Mouse (Mus musculus): ENCODE results near the gene Pcf11. TPM values are rescaled to one million over a fixed set of nuclear protein-coding genes. Genes with fewer than 3 reads are reported as not detected.

The Pcf11 gene
- 24.5 and 27.3 TPM in 2 replicates for polyA plus RNA-seq (2015; fragmentation: Nextera tagmentation; extraction: Ambion mirVana)

- peak; percentile 97 for ATAC-seq
- Histone ChIP-seq H3K27ac (ENCODE audit: low read length) (peak within 1 kb of the TSS; percentile 99), H3K4me3 (replicated peaks; ENCODE audit: low read length) (peak within 1 kb of the TSS; percentile 100), H3K4me1 (replicated peaks; ENCODE audit: control insufficient read depth, insufficient read depth, low read length) (peaks cover 16% of the 10 kb centered on the region), H3K9me3 (ENCODE audit: control insufficient read depth, low read length) (no peaks in the 10 kb centered on the region), H3K36me3 (ENCODE audit: control insufficient read depth, insufficient read depth) (no peaks in the 10 kb centered on the region), H3K9ac (replicated peaks; ENCODE audit: low read depth, low read length) (peak within 1 kb of the TSS; percentile 99), H3K4me2 (ENCODE audit: low read length) (peak within 1 kb of the TSS; percentile 87), H3K27me3 (replicated peaks; ENCODE audit: control insufficient read depth, insufficient read depth, low read length) (no peaks in the 10 kb centered on the region)
- under 1% methylated on average over 82 of the region's 88 CpGs for WGBS
Measured at GRCm38 (mm10) chr7:92669507-92670471, at the start of gene Pcf11. Pcf11 (minus strand) TSS chr7:92669934.

- WGBS: 85% methylated on average over 1 of the region's 1 CpGs
- no peak overlapping the region for H3K4me3 ChIP-seq (replicated peaks; ENCODE audit: low read length)
- H3K27me3 ChIP-seq (replicated peaks; ENCODE audit: control insufficient read depth, insufficient read depth, low read length): no peaks in the 10 kb centered on the region
- no peak overlapping the region for H3K9ac ChIP-seq (replicated peaks; ENCODE audit: low read depth, low read length)
- no peak for ATAC-seq
- no peaks in the 10 kb centered on the region for H3K9me3 ChIP-seq (ENCODE audit: control insufficient read depth, low read length)
- H3K4me2 ChIP-seq (ENCODE audit: low read length): no peak overlapping the region
- H3K27ac ChIP-seq (ENCODE audit: low read length): no peak overlapping the region
- no peaks in the 10 kb centered on the region for H3K36me3 ChIP-seq (ENCODE audit: control insufficient read depth, insufficient read depth)
- H3K4me1 ChIP-seq (replicated peaks; ENCODE audit: control insufficient read depth, insufficient read depth, low read length): no peaks in the 10 kb centered on the region
Measured at GRCm38 (mm10) chr7:92715055-92715454, 45.3 kb upstream of the Pcf11 start.

GRCm38 (mm10) chr7:92711593-92711992, 41.9 kb upstream of the Pcf11 start:
- WGBS: 91% methylated on average over 3 of the region's 3 CpGs
- H3K9ac ChIP-seq (replicated peaks; ENCODE audit: low read depth, low read length): no peak overlapping the region
- no peaks in the 10 kb centered on the region for H3K27me3 ChIP-seq (replicated peaks; ENCODE audit: control insufficient read depth, insufficient read depth, low read length)
- no peak overlapping the region for H3K4me2 ChIP-seq (ENCODE audit: low read length)
- H3K27ac ChIP-seq (ENCODE audit: low read length): no peak overlapping the region
- no peak for ATAC-seq
- no peaks in the 10 kb centered on the region for H3K4me1 ChIP-seq (replicated peaks; ENCODE audit: control insufficient read depth, insufficient read depth, low read length)
- no peaks in the 10 kb centered on the region for H3K9me3 ChIP-seq (ENCODE audit: control insufficient read depth, low read length)
- H3K4me3 ChIP-seq (replicated peaks; ENCODE audit: low read length): no peak overlapping the region
- H3K36me3 ChIP-seq (ENCODE audit: control insufficient read depth, insufficient read depth): no peaks in the 10 kb centered on the region

- no peaks in the 10 kb centered on the region for H3K9me3 ChIP-seq (ENCODE audit: control insufficient read depth, low read length)
- no peak overlapping the region for H3K4me3 ChIP-seq (replicated peaks; ENCODE audit: low read length)
- H3K27me3 ChIP-seq (replicated peaks; ENCODE audit: control insufficient read depth, insufficient read depth, low read length): no peaks in the 10 kb centered on the region
- H3K9ac ChIP-seq (replicated peaks; ENCODE audit: low read depth, low read length): no peak overlapping the region
- no peaks in the 10 kb centered on the region for H3K36me3 ChIP-seq (ENCODE audit: control insufficient read depth, insufficient read depth)
- H3K27ac ChIP-seq (ENCODE audit: low read length): no peak overlapping the region
- no peaks in the 10 kb centered on the region for H3K4me1 ChIP-seq (replicated peaks; ENCODE audit: control insufficient read depth, insufficient read depth, low read length)
- 66% methylated on average over 2 of the region's 2 CpGs for WGBS
- H3K4me2 ChIP-seq (ENCODE audit: low read length): no peak overlapping the region
- ATAC-seq: no peak
Measured at GRCm38 (mm10) chr7:92709573-92709972, 39.8 kb upstream of the Pcf11 start.

GRCm38 (mm10) chr7:92706711-92707110, 37.0 kb upstream of the Pcf11 start:
- Histone ChIP-seq H3K27me3 (replicated peaks; ENCODE audit: control insufficient read depth, insufficient read depth, low read length) (no peaks in the 10 kb centered on the region), H3K36me3 (ENCODE audit: control insufficient read depth, insufficient read depth) (no peaks in the 10 kb centered on the region), H3K4me2 (ENCODE audit: low read length) (no peak overlapping the region), H3K9me3 (ENCODE audit: control insufficient read depth, low read length) (no peaks in the 10 kb centered on the region), H3K27ac (ENCODE audit: low read length) (no peak overlapping the region), H3K4me3 (replicated peaks; ENCODE audit: low read length) (no peak overlapping the region), H3K9ac (replicated peaks; ENCODE audit: low read depth, low read length) (no peak overlapping the region), H3K4me1 (replicated peaks; ENCODE audit: control insufficient read depth, insufficient read depth, low read length) (no peaks in the 10 kb centered on the region)
- ATAC-seq: no peak
- 67% methylated on average over 12 of the region's 12 CpGs for WGBS

GRCm38 (mm10) chr7:92705534-92705933, 35.8 kb upstream of the Pcf11 start:
- Histone ChIP-seq H3K4me2 (ENCODE audit: low read length) (no peak overlapping the region), H3K4me3 (replicated peaks; ENCODE audit: low read length) (no peak overlapping the region), H3K4me1 (replicated peaks; ENCODE audit: control insufficient read depth, insufficient read depth, low read length) (no peaks in the 10 kb centered on the region), H3K9ac (replicated peaks; ENCODE audit: low read depth, low read length) (no peak overlapping the region), H3K36me3 (ENCODE audit: control insufficient read depth, insufficient read depth) (no peaks in the 10 kb centered on the region), H3K9me3 (ENCODE audit: control insufficient read depth, low read length) (no peaks in the 10 kb centered on the region), H3K27ac (ENCODE audit: low read length) (no peak overlapping the region), H3K27me3 (replicated peaks; ENCODE audit: control insufficient read depth, insufficient read depth, low read length) (no peaks in the 10 kb centered on the region)
- 63% methylated on average over 2 of the region's 2 CpGs for WGBS
- ATAC-seq: no peak

GRCm38 (mm10) chr7:92703661-92704060, 33.9 kb upstream of the Pcf11 start:
- Histone ChIP-seq H3K36me3 (ENCODE audit: control insufficient read depth, insufficient read depth) (no peaks in the 10 kb centered on the region), H3K9ac (replicated peaks; ENCODE audit: low read depth, low read length) (no peak overlapping the region), H3K27ac (ENCODE audit: low read length) (no peak overlapping the region), H3K4me1 (replicated peaks; ENCODE audit: control insufficient read depth, insufficient read depth, low read length) (no peaks in the 10 kb centered on the region), H3K9me3 (ENCODE audit: control insufficient read depth, low read length) (no peaks in the 10 kb centered on the region), H3K4me3 (replicated peaks; ENCODE audit: low read length) (no peak overlapping the region), H3K27me3 (replicated peaks; ENCODE audit: control insufficient read depth, insufficient read depth, low read length) (no peaks in the 10 kb centered on the region), H3K4me2 (ENCODE audit: low read length) (no peak overlapping the region)
- 77% methylated on average over 1 of the region's 1 CpGs for WGBS
- no peak for ATAC-seq

GRCm38 (mm10) chr7:92698770-92699169, 29.0 kb upstream of the Pcf11 start:
- no peaks in the 10 kb centered on the region for H3K36me3 ChIP-seq (ENCODE audit: control insufficient read depth, insufficient read depth)
- no peak overlapping the region for H3K4me3 ChIP-seq (replicated peaks; ENCODE audit: low read length)
- H3K27me3 ChIP-seq (replicated peaks; ENCODE audit: control insufficient read depth, insufficient read depth, low read length): no peaks in the 10 kb centered on the region
- H3K9ac ChIP-seq (replicated peaks; ENCODE audit: low read depth, low read length): no peak overlapping the region
- no peak overlapping the region for H3K4me2 ChIP-seq (ENCODE audit: low read length)
- H3K27ac ChIP-seq (ENCODE audit: low read length): no peak overlapping the region
- no peaks in the 10 kb centered on the region for H3K9me3 ChIP-seq (ENCODE audit: control insufficient read depth, low read length)
- H3K4me1 ChIP-seq (replicated peaks; ENCODE audit: control insufficient read depth, insufficient read depth, low read length): no peaks in the 10 kb centered on the region
- 79% methylated on average over 5 of the region's 5 CpGs for WGBS
- no peak for ATAC-seq

GRCm38 (mm10) chr7:92696395-92696794, 26.7 kb upstream of the Pcf11 start:
- H3K9me3 ChIP-seq (ENCODE audit: control insufficient read depth, low read length): no peaks in the 10 kb centered on the region
- H3K4me1 ChIP-seq (replicated peaks; ENCODE audit: control insufficient read depth, insufficient read depth, low read length): no peaks in the 10 kb centered on the region
- no peak for ATAC-seq
- WGBS: 77% methylated on average over 3 of the region's 3 CpGs
- H3K27ac ChIP-seq (ENCODE audit: low read length): no peak overlapping the region
- H3K36me3 ChIP-seq (ENCODE audit: control insufficient read depth, insufficient read depth): no peaks in the 10 kb centered on the region
- H3K9ac ChIP-seq (replicated peaks; ENCODE audit: low read depth, low read length): no peak overlapping the region
- H3K4me3 ChIP-seq (replicated peaks; ENCODE audit: low read length): no peak overlapping the region
- no peaks in the 10 kb centered on the region for H3K27me3 ChIP-seq (replicated peaks; ENCODE audit: control insufficient read depth, insufficient read depth, low read length)
- no peak overlapping the region for H3K4me2 ChIP-seq (ENCODE audit: low read length)
